Mouse (Mus musculus) frontal cortex, postnatal 14 days (tissue): ENCODE results near the gene Trp53i13.

ENCODE experiments used
- DNase-seq, 2 experiments: peaks; one replicate each; pipeline ENCODE4 v3.0.0; 2022; ENCODE audit warnings: low spot score in 2 of 2

Trp53i13 gene

GRCm38 (mm10) chr11:77462283-77463100 is 53.3 kb downstream of the Trp53i13 start, which contains the start of gene Coro6:
Gene Coro6 (plus strand): TSS chr11:77462411.
- DNase-seq = no peak

DNA sequence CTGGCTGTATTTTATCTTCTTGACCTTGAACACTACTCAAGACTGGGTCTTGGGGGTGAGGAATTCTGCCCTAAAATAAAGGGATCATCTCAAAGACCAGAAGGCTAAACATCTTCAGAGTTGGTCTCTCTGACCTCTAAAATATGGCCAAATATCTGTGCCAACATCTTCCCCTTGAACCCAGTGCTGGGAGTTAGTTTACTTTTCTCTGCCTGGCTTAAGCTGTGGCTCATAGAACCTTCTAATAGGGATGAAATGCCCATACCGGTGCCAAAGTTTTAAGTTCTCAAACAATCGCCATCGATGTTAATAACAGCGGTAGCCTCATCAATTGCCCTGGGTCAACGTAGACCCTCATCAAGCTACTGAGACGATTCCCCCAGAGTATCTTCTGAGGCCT is 53.9 kb downstream of the Trp53i13 start:
- no peak for DNase-seq
